Mouse (Mus musculus): ENCODE results near the gene Dach2. TPM values are rescaled to one million over a fixed set of nuclear protein-coding genes. Genes with fewer than 3 reads are reported as not detected.
A peak's percentile ranks its signal among the peaks of the same experiment; 100 is the strongest.

Gene Dach2
- polyA plus RNA-seq, 1 experiment from 2014 or later, result 1.1 TPM

DNA sequence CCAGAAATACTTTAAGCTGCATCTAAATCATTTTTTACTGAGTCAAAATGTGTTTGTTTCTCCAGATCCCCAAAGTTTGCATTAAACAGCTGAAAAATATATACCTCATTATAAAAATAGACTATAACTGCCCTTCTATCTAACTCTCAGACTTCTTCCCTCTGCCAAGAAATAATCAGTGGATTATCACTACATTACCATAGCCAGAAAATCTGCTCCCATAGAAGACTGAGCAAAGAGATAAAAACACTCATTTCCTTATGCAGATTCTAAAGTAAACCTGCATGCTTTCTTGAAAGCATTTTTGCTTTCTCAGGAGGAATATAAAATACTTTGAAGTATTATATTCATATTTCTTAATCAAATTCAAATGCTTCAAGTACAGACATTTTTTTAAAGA, 368.8 kb downstream of the Dach2 start:
- Histone ChIP-seq H3K27me3 (ENCODE audit: control insufficient read depth, insufficient read depth, low read length) (no peaks in the 10 kb centered on the region), H3K4me1 (replicated peaks; ENCODE audit: control insufficient read depth, insufficient read depth) (no peaks in the 10 kb centered on the region), H3K9me3 (ENCODE audit: control insufficient read depth, low read length) (no peaks in the 10 kb centered on the region), H3K36me3 (ENCODE audit: control insufficient read depth, insufficient read depth, low read length) (no peaks in the 10 kb centered on the region), H3K4me3 (ENCODE audit: low read depth, low read length) (no peak overlapping the region), H3K27ac (replicated peaks) (no peak overlapping the region), H3K9ac (ENCODE audit: low read length) (no peak overlapping the region), H3K4me2 (replicated peaks; ENCODE audit: low read depth) (no peak overlapping the region)
- DNase-seq (ENCODE audit: low spot score), result no peak
- ATAC-seq (ENCODE audit: low FRiP score, low TSS enrichment), result no peak
- no peak for TF ChIP-seq EP300 (optimal IDR thresholded peaks at IDR 0.05)
- TF ChIP-seq CTCF (IDR thresholded peaks at IDR 0.05; ENCODE audit: low read depth), result no peak

DNA sequence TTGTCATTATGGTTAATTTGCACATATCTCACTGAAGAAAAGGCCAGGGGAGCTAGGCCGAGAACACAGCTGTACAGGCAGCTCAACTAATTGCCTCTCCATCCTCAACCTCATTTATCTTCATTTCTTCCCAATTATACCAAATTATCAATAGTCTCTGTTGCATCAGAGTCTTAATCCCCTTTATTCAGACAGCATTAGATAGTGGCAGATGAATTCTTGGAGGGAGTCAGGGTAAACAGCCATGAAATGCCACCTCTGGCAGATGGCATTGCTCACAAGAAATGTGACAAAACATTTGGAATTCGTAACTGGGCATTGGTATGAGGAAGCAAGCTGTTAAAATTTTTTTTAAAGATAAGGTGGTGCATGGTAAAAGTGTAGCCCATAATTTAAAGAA, 389.9 kb downstream of the Dach2 start:
- TF ChIP-seq CTCF (IDR thresholded peaks at IDR 0.05; ENCODE audit: low read depth) (no peak), EP300 (optimal IDR thresholded peaks at IDR 0.05) (no peak)
- Histone ChIP-seq H3K4me3 (ENCODE audit: low read depth, low read length) (no peak overlapping the region), H3K9me3 (ENCODE audit: control insufficient read depth, low read length) (no peaks in the 10 kb centered on the region), H3K9ac (ENCODE audit: low read length) (no peak overlapping the region), H3K4me2 (replicated peaks; ENCODE audit: low read depth) (no peak overlapping the region), H3K4me1 (replicated peaks; ENCODE audit: control insufficient read depth, insufficient read depth) (no peaks in the 10 kb centered on the region), H3K36me3 (ENCODE audit: control insufficient read depth, insufficient read depth, low read length) (no peaks in the 10 kb centered on the region), H3K27ac (replicated peaks) (no peak overlapping the region), H3K27me3 (ENCODE audit: control insufficient read depth, insufficient read depth, low read length) (no peaks in the 10 kb centered on the region)
- WGBS, result 65% methylated on average over 2 of the region's 2 CpGs
- DNase-seq (ENCODE audit: low spot score) (no peak), ATAC-seq (ENCODE audit: low FRiP score, low TSS enrichment) (no peak)

DNA sequence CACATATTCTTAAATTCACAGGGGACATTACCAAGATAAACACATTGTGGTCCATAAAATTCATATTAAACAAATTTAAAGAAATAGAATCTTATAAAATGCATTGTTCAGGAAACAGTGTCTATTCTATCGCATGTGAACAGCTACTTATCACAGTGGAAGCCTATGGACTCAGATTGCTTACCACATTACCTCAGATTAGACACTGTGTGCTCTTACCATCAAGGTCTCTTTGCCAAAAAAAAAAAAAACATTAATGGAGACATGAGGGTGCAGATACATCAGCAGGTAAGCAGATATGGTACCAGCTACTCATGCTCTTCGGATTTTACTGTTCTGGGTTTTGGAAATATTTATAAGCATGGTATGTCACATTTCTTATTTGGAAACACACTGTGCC, 415.1 kb downstream of the Dach2 start:
- Histone ChIP-seq H3K9me3 (ENCODE audit: control insufficient read depth, low read length) (no peaks in the 10 kb centered on the region), H3K4me1 (replicated peaks; ENCODE audit: control insufficient read depth, insufficient read depth) (no peaks in the 10 kb centered on the region), H3K4me2 (replicated peaks; ENCODE audit: low read depth) (no peak overlapping the region), H3K27me3 (ENCODE audit: control insufficient read depth, insufficient read depth, low read length) (no peaks in the 10 kb centered on the region), H3K9ac (ENCODE audit: low read length) (no peak overlapping the region), H3K36me3 (ENCODE audit: control insufficient read depth, insufficient read depth, low read length) (no peaks in the 10 kb centered on the region), H3K27ac (replicated peaks) (no peak overlapping the region), H3K4me3 (ENCODE audit: low read depth, low read length) (no peak overlapping the region)
- TF ChIP-seq EP300 (optimal IDR thresholded peaks at IDR 0.05) (no peak), CTCF (IDR thresholded peaks at IDR 0.05; ENCODE audit: low read depth) (no peak)
- ATAC-seq (ENCODE audit: low FRiP score, low TSS enrichment), result no peak
- DNase-seq (ENCODE audit: low spot score), result no peak
- 76% methylated on average over 2 of the region's 2 CpGs for WGBS

DNA sequence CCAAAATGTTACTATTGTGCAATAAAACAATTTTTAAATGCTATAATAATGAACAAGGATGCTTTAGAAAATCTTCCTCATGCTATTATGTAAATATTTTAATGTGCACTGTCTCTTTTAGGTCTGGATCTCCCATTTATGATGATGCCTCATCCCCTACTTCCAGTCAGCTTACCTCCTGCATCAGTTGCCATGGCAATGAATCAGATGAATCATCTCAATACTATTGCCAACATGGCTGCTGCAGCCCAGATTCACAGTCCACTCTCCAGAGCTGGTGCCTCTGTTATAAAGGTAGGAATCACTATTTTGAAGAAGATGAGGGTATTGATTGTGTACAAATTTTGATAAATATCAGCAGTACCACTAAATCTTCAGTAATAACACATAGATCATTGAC, 426.8 kb downstream of the Dach2 start:
- no peaks in the 10 kb centered on the region for H3K36me3 ChIP-seq (ENCODE audit: control insufficient read depth, insufficient read depth, low read length)
- no peaks in the 10 kb centered on the region for H3K4me1 ChIP-seq (replicated peaks; ENCODE audit: control insufficient read depth, insufficient read depth)
- ATAC-seq (ENCODE audit: low FRiP score, low TSS enrichment) (no peak), DNase-seq (ENCODE audit: low spot score) (no peak)
- no peaks in the 10 kb centered on the region for H3K27me3 ChIP-seq (ENCODE audit: control insufficient read depth, insufficient read depth, low read length)
- no peak overlapping the region for H3K4me3 ChIP-seq (ENCODE audit: low read depth, low read length)
- no peaks in the 10 kb centered on the region for H3K9me3 ChIP-seq (ENCODE audit: control insufficient read depth, low read length)
- no peak overlapping the region for H3K9ac ChIP-seq (ENCODE audit: low read length)
- H3K27ac ChIP-seq (replicated peaks), result no peak overlapping the region
- H3K4me2 ChIP-seq (replicated peaks; ENCODE audit: low read depth), result no peak overlapping the region
- TF ChIP-seq CTCF (IDR thresholded peaks at IDR 0.05; ENCODE audit: low read depth) (no peak), EP300 (optimal IDR thresholded peaks at IDR 0.05) (no peak)

DNA sequence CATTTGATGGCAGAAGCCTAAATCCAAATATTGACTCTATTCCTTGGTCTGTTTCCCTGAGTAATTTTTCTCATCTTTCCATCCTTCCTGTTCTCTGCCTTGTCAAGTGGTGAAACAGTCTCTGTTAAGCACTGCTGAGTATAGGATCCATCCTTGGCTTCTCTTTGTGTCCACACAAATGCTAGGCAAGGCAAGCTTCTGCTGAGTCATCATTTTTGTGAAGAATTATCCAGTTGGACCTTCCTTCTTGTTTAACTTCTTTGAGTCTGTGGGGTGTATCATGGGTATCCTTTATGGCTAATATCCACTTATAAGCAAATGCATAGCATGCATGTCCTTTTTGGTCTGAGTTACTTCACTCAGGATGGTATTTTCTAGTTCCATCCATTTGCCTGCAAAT, 449.8 kb downstream of the Dach2 start:
- TF ChIP-seq CTCF (IDR thresholded peaks at IDR 0.05; ENCODE audit: low read depth) (no peak), EP300 (optimal IDR thresholded peaks at IDR 0.05) (no peak)
- no peaks in the 10 kb centered on the region for H3K36me3 ChIP-seq (ENCODE audit: control insufficient read depth, insufficient read depth, low read length)
- no peaks in the 10 kb centered on the region for H3K27me3 ChIP-seq (ENCODE audit: control insufficient read depth, insufficient read depth, low read length)
- H3K27ac ChIP-seq (replicated peaks), result no peak overlapping the region
- no peak overlapping the region for H3K4me3 ChIP-seq (ENCODE audit: low read depth, low read length)
- H3K9ac ChIP-seq (ENCODE audit: low read length), result no peak overlapping the region
- no peak overlapping the region for H3K4me2 ChIP-seq (replicated peaks; ENCODE audit: low read depth)
- no peaks in the 10 kb centered on the region for H3K4me1 ChIP-seq (replicated peaks; ENCODE audit: control insufficient read depth, insufficient read depth)
- no peaks in the 10 kb centered on the region for H3K9me3 ChIP-seq (ENCODE audit: control insufficient read depth, low read length)
- ATAC-seq (ENCODE audit: low FRiP score, low TSS enrichment) (no peak), DNase-seq (ENCODE audit: low spot score) (no peak)

DNA sequence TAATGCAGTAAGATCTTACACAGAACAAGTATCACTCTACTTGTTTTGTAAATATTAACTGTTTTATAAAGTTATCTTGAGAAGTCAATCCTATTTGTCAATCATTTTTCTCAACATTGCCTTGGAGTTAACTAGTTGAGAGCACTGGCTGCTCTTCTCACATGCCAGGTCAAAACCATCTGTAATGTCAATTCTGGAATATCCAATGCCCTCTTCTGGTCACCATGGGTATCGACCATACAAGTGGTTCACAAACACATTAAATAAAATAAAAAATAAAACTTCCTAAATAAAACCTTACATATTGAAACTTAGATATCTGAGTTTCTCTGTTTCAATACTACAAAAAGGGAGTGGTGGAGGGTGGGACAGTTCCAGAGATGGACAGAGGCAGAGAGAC, 495.0 kb downstream of the Dach2 start:
- DNase-seq (ENCODE audit: low spot score), result no peak
- WGBS, result 40% methylated on average over 1 of the region's 1 CpGs
- H3K27ac ChIP-seq (replicated peaks), result no peak overlapping the region
- H3K9me3 ChIP-seq (ENCODE audit: control insufficient read depth, low read length), result no peaks in the 10 kb centered on the region
- H3K9ac ChIP-seq (ENCODE audit: low read length), result no peak overlapping the region
- no peaks in the 10 kb centered on the region for H3K27me3 ChIP-seq (ENCODE audit: control insufficient read depth, insufficient read depth, low read length)
- no peak overlapping the region for H3K4me2 ChIP-seq (replicated peaks; ENCODE audit: low read depth)
- H3K4me1 ChIP-seq (replicated peaks; ENCODE audit: control insufficient read depth, insufficient read depth), result no peaks in the 10 kb centered on the region
- ATAC-seq (ENCODE audit: low FRiP score, low TSS enrichment), result no peak
- no peak overlapping the region for H3K4me3 ChIP-seq (ENCODE audit: low read depth, low read length)
- no peaks in the 10 kb centered on the region for H3K36me3 ChIP-seq (ENCODE audit: control insufficient read depth, insufficient read depth, low read length)
- TF ChIP-seq CTCF (IDR thresholded peaks at IDR 0.05; ENCODE audit: low read depth) (peak; percentile 54), EP300 (optimal IDR thresholded peaks at IDR 0.05) (no peak)

Measured in stomach, postnatal 0 days (tissue).